Comparison of ENCODE assay signal across 23 mouse cellular contexts in genomic region chr2:141816266-141816665, GRCm38 (mm10).
"Had no signal": no experiment of that assay in that cellular context is flagged by ENCODE, and none has a peak within 500 bp of the region (broad histone marks: within the 10 kb centered on the region; RNA-seq: fewer than 3 reads in every experiment).

No protein-coding gene starts in this region.

- H3K4me2 ChIP-seq: limb, embryonic 13.5 days; liver, embryonic 12.5 days; liver, embryonic 15.5 days; lung, embryonic 15.5 days; neural tube, embryonic 12.5 days; neural tube, embryonic 15.5 days had no signal

- H3K4me3 ChIP-seq: layer of hippocampus, adult 2 months; limb, embryonic 10.5 days; limb, embryonic 13.5 days; liver, embryonic 12.5 days; liver, embryonic 15.5 days; lung, embryonic 15.5 days; megakaryocyte, embryonic 14.5 days; midbrain, embryonic 10.5 days; neural tube, embryonic 12.5 days; neural tube, embryonic 15.5 days had no signal

- H3K36me3 ChIP-seq: limb, embryonic 10.5 days; limb, embryonic 13.5 days; liver, embryonic 12.5 days; liver, embryonic 15.5 days; lung, embryonic 15.5 days; midbrain, embryonic 10.5 days; neural tube, embryonic 12.5 days; neural tube, embryonic 15.5 days had no signal

- H3K9ac ChIP-seq: limb, embryonic 13.5 days; liver, embryonic 12.5 days; liver, embryonic 15.5 days; lung, embryonic 15.5 days; neural tube, embryonic 12.5 days; neural tube, embryonic 15.5 days had no signal

- ATAC-seq: liver, embryonic 12.5 days had no signal

- H3K27me3 ChIP-seq: limb, embryonic 13.5 days; liver, embryonic 12.5 days; liver, embryonic 15.5 days; lung, embryonic 15.5 days; megakaryocyte, embryonic 14.5 days; neural tube, embryonic 12.5 days; neural tube, embryonic 15.5 days had no signal

- DNase-seq: kidney, adult 9 months; kidney, postnatal 25 days; layer of hippocampus, adult 9-11 months; liver; lung, adult 18-20 months; lung, postnatal 10 days; lung, postnatal 36 days; midbrain, embryonic 14.5 days; right cerebral cortex, adult 18-20 months; right cerebral cortex, postnatal 14 days; right cerebral cortex, postnatal 4 days; thymus, postnatal 36 days had no signal

- H3K27ac ChIP-seq: layer of hippocampus, adult 2 months; limb, embryonic 10.5 days; limb, embryonic 13.5 days; liver, embryonic 12.5 days; liver, embryonic 15.5 days; lung, embryonic 15.5 days; midbrain, embryonic 10.5 days; neural tube, embryonic 12.5 days; neural tube, embryonic 15.5 days; stomach, postnatal 0 days had no signal

- H3K9me3 ChIP-seq: limb, embryonic 10.5 days; limb, embryonic 13.5 days; liver, embryonic 12.5 days; liver, embryonic 15.5 days; lung, embryonic 15.5 days; megakaryocyte, embryonic 14.5 days; midbrain, embryonic 10.5 days; neural tube, embryonic 12.5 days; neural tube, embryonic 15.5 days had no signal

- H3K4me1 ChIP-seq: limb, embryonic 10.5 days; limb, embryonic 13.5 days; liver, embryonic 12.5 days; liver, embryonic 15.5 days; lung, embryonic 15.5 days; megakaryocyte, embryonic 14.5 days; midbrain, embryonic 10.5 days; neural tube, embryonic 12.5 days; neural tube, embryonic 15.5 days had no signal
